Mouse (Mus musculus) forebrain, postnatal 0 days (tissue): Measurements from ENCODE around the gene Slc29a3. TPM values are rescaled to one million over a fixed set of nuclear protein-coding genes. Genes with fewer than 3 reads are reported as not detected.
"Not testable (repeated sequence)": the region's sequence is repeated elsewhere in the genome, so short reads cannot be mapped to it uniquely, and the experiment has no call there.

Experiments
- ATAC-seq: fragments of 200-750 bp; cut with Nextera tagmentation; 2 replicates; pipeline ENCODE4 v1.8.0; 2017; ENCODE audit warnings: mild to moderate bottlenecking, moderate library complexity
- DNase-seq: peaks from one replicate; pipeline ENCODE4 v3.0.0-alpha.2; 2015
- H3K27ac ChIP-seq: fragments of 300-500 bp; sonication (generic); 2 replicates; pipeline ENCODE4 v1.5.1; 2014; ENCODE audit warnings: low read depth, mild to moderate bottlenecking, antibody characterized with exemption, low read length, moderate library complexity, mixed read lengths
- H3K27me3 ChIP-seq: fragments of 300-500 bp; sonication (generic); 2 replicates; pipeline ENCODE4 v1.6.1; 2014; ENCODE audit warnings: mild to moderate bottlenecking, low read length, mixed read lengths; ENCODE audit not compliant: insufficient read depth
- H3K36me3 ChIP-seq: fragments of 300-500 bp; sonication (generic); 2 replicates; pipeline ENCODE4 v1.6.1; 2014; ENCODE audit warnings: mild to moderate bottlenecking, moderate library complexity; ENCODE audit not compliant: insufficient read depth
- H3K4me1 ChIP-seq: fragments of 300-500 bp; sonication (generic); 2 replicates; pipeline ENCODE4 v1.6.1; 2014; ENCODE audit warnings: antibody characterized with exemption; ENCODE audit not compliant: insufficient read depth
- H3K4me2 ChIP-seq: fragments of 300-500 bp; sonication (generic); 2 replicates; pipeline ENCODE4 v1.6.1; 2014; ENCODE audit warnings: low read depth, mild to moderate bottlenecking, moderate library complexity
- H3K4me3 ChIP-seq: fragments of 300-500 bp; sonication (generic); 2 replicates; pipeline ENCODE4 v1.5.1; 2014; ENCODE audit warnings: low read depth, low read length, mixed read lengths
- H3K9ac ChIP-seq: fragments of 300-500 bp; sonication (generic); 2 replicates; pipeline ENCODE4 v1.6.1; 2014; ENCODE audit warnings: mild to moderate bottlenecking
- H3K9me3 ChIP-seq: fragments of 300-500 bp; sonication (generic); 2 replicates; pipeline ENCODE4 v1.6.1; 2016; ENCODE audit warnings: low read length
- CTCF ChIP-seq: sonication (generic); IDR thresholded peaks from 2 replicates; pipeline ENCODE4 v1.5.1; 2016; ENCODE audit warnings: antibody characterized with exemption, control low read depth, low read depth
- WGBS: fragments of 180-500 bp; shearing (Covaris S2); extraction: QIAGEN DNeasy Blood & Tissue Kit; methylation state at CpG from one replicate; pipeline ENCODE4 v1.1.7; 2014; 5-methylcytosine and 5-hydroxymethylcytosine counted together
- polyA plus RNA-seq: library from polyadenylated mRNA; unstranded; fragments of >200 nt; fragmentation: Nextera tagmentation; extraction: Ambion mirVana; gene quantifications from 2 replicates; pipeline ENCODE4 v1.2.1, GENCODE M21; 2015
- total RNA-seq: library from RNA; depleted of rRNA; stranded (reverse); fragments of >200 nt; gene quantifications from 2 replicates; pipeline ENCODE4 v1.2.3, GENCODE M21; 2014

The Slc29a3 gene
- total and polyA plus RNA-seq, 2 experiments from 2014 or later, result 9.3 to 11.6 TPM

DNA sequence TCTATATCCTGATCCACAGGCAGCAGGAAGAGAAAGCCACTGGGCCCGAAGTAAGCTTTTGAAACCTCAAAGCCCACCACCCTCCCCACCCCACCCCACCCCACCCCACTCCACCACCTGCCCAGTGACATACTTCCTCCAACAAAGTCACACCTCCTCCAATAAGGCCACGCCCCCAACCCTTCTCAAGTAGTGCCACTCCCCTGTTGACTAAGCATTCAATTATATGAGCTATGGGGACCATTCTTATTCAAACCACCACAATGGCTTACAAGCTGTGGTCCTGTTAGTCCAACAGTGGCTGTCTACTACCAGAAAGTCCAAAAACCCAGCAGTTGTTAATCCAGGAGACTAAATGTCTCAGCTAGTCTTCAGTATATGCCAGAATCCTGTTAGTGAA lies 34.1 kb downstream of the Slc29a3 start:
- no peaks in the 10 kb centered on the region for H3K9me3 ChIP-seq
- 89% methylated on average over 2 of the region's 2 CpGs for WGBS
- H3K4me3 ChIP-seq, result no peak overlapping the region
- H3K27ac ChIP-seq, result no peak overlapping the region
- ATAC-seq, result no peak
- no peaks in the 10 kb centered on the region for H3K4me1 ChIP-seq
- peaks cover 18% of the 10 kb centered on the region for H3K36me3 ChIP-seq
- no peaks in the 10 kb centered on the region for H3K27me3 ChIP-seq
- no peak for TF ChIP-seq CTCF
- H3K4me2 ChIP-seq, result no peak overlapping the region
- DNase-seq, result no peak
- no peak overlapping the region for H3K9ac ChIP-seq

DNA sequence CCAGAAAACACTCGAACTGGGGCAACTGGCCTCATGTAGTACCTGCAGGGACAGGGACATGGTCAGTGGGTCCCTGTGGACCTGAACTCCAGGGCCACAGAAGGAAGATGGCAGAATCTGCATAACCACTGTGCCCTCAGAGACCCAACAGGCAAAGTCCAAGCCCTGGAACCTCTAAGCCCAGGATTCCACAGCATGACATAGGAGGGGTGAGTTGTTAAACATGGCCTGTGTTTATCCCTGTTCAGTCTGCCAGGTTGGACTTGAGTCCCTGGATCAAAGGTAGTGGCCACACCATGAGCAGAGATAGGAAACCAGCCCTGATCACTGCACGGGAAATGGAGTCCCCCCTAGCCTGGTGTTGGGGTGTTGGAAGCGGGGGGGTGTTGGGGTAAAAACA lies 36.1 kb downstream of the Slc29a3 start:
- Histone ChIP-seq H3K27me3 (no peaks in the 10 kb centered on the region), H3K36me3 (peaks cover 18% of the 10 kb centered on the region), H3K4me2 (no peak overlapping the region), H3K9ac (no peak overlapping the region), H3K4me1 (no peaks in the 10 kb centered on the region), H3K4me3 (no peak overlapping the region), H3K27ac (no peak overlapping the region), H3K9me3 (no peaks in the 10 kb centered on the region)
- WGBS, result 93% methylated on average over 3 of the region's 3 CpGs
- DNase-seq (no peak), ATAC-seq (no peak)
- no peak for TF ChIP-seq CTCF

GRCm38 (mm10) chr10:60712299-60712698 lies 40.3 kb downstream of the Slc29a3 start:
- not testable (repeated sequence) for H3K9me3 ChIP-seq, ATAC-seq, H3K27me3 ChIP-seq, H3K4me1 ChIP-seq, H3K4me2 ChIP-seq, DNase-seq, H3K9ac ChIP-seq, H3K4me3 ChIP-seq, H3K27ac ChIP-seq
- WGBS, result 60% methylated on average over 7 of the region's 8 CpGs
- H3K36me3 ChIP-seq, result peaks cover 18% of the 10 kb centered on the region

GRCm38 (mm10) chr10:60708837-60709236 lies 43.8 kb downstream of the Slc29a3 start:
- H3K27me3 ChIP-seq, result no peaks in the 10 kb centered on the region
- no peak overlapping the region for H3K4me2 ChIP-seq
- H3K4me3 ChIP-seq, result no peak overlapping the region
- ATAC-seq (no peak), DNase-seq (no peak)
- no peak overlapping the region for H3K9ac ChIP-seq
- H3K4me1 ChIP-seq, result no peaks in the 10 kb centered on the region
- TF ChIP-seq CTCF, result no peak
- WGBS, result 84% methylated on average over 5 of the region's 5 CpGs
- H3K36me3 ChIP-seq, result 0 out of 2 replicates have a peak, but pooled peaks cover under 1% of the 10 kb centered on the region
- H3K27ac ChIP-seq, result no peak overlapping the region
- H3K9me3 ChIP-seq, result no peaks in the 10 kb centered on the region

- H3K9me3 ChIP-seq, result no peaks in the 10 kb centered on the region
- no peak for ATAC-seq
- WGBS, result 87% methylated on average over 4 of the region's 4 CpGs
Observed at GRCm38 (mm10) chr10:60706268-60706667, 46.3 kb downstream of the Slc29a3 start.

GRCm38 (mm10) chr10:60705134-60705533 lies 47.5 kb downstream of the Slc29a3 start:
- Histone ChIP-seq H3K4me3 (no peak overlapping the region), H3K9ac (no peak overlapping the region), H3K4me2 (no peak overlapping the region), H3K4me1 (no peaks in the 10 kb centered on the region), H3K27ac (no peak overlapping the region), H3K9me3 (no peaks in the 10 kb centered on the region), H3K27me3 (no peaks in the 10 kb centered on the region), H3K36me3 (no peaks in the 10 kb centered on the region)
- WGBS, result 79% methylated on average over 2 of the region's 2 CpGs
- TF ChIP-seq CTCF, result no peak
- ATAC-seq (no peak), DNase-seq (no peak)

More at GRCm38 (mm10) chr10:60706268-60706667, 46.3 kb downstream of the Slc29a3 start:
- H3K9ac ChIP-seq, result no peak overlapping the region
- TF ChIP-seq CTCF, result no peak
- H3K36me3 ChIP-seq, result no peaks in the 10 kb centered on the region
- H3K4me2 ChIP-seq, result no peak overlapping the region
- H3K27me3 ChIP-seq, result no peaks in the 10 kb centered on the region
- DNase-seq, result no peak
- no peak overlapping the region for H3K4me3 ChIP-seq
- no peak overlapping the region for H3K27ac ChIP-seq
- H3K4me1 ChIP-seq, result no peaks in the 10 kb centered on the region

DNA sequence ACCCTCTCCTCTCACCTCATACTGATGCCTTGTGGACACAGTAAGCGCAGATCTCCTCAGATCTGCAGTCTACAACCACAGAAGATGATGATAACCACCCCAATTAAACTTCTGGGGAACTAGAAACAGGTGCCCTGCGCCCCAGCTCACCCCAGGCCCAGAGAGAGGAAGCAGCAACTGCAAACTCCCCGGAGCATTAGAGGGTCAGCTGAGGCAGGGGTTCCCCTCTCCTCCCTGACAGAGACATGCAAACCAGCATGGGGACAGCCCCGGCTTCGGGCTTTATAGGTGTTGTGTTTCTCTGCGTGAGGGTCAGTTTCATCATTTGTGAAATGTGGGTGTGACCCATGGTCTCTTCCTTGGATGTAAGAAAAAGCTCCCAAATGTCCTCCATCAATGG lies 54.8 kb downstream of the Slc29a3 start:
- Histone ChIP-seq H3K4me3 (no peak overlapping the region), H3K9me3 (no peaks in the 10 kb centered on the region), H3K4me1 (no peaks in the 10 kb centered on the region), H3K9ac (no peak overlapping the region), H3K27me3 (no peaks in the 10 kb centered on the region), H3K27ac (no peak overlapping the region), H3K4me2 (no peak overlapping the region), H3K36me3 (no peaks in the 10 kb centered on the region)
- WGBS, result 88% methylated on average over 6 of the region's 6 CpGs
- DNase-seq, result no peak
- no peak for TF ChIP-seq CTCF
- ATAC-seq, result no peak

- Histone ChIP-seq H3K4me1 (no peaks in the 10 kb centered on the region), H3K27me3 (no peaks in the 10 kb centered on the region), H3K36me3 (no peaks in the 10 kb centered on the region), H3K27ac (no peak overlapping the region), H3K4me3 (no peak overlapping the region), H3K9ac (no peak overlapping the region), H3K9me3 (no peaks in the 10 kb centered on the region), H3K4me2 (no peak overlapping the region)
- 11% methylated on average over 5 of the region's 5 CpGs for WGBS
- ATAC-seq, result peak; percentile 70; the same call in 1 of the 2 replicates
- peak; percentile 69 for DNase-seq
- peak; percentile 88 for TF ChIP-seq CTCF
Observed at GRCm38 (mm10) chr10:60696975-60697374, 55.6 kb downstream of the Slc29a3 start.
